Mouse (Mus musculus): ENCODE data around the gene Tk1.
A peak's percentile ranks its signal among the peaks of the same experiment; 100 is the strongest.
"Not testable (repeated sequence)": the region's sequence is repeated elsewhere in the genome, so short reads cannot be mapped to it uniquely, and the experiment has no call there.

Gene Tk1

GRCm38 (mm10) chr11:117790703-117791440, 35.0 kb downstream of the Tk1 start:
- no peak for DNase-seq (ENCODE audit: low spot score)

- peak; percentile 78 for DNase-seq (ENCODE audit: low spot score)
Measured at GRCm38 (mm10) chr11:117790286-117790685, 35.6 kb downstream of the Tk1 start.

- DNase-seq (ENCODE audit: low spot score): not testable (repeated sequence)
Measured at GRCm38 (mm10) chr11:117788481-117788880, 37.4 kb downstream of the Tk1 start.

- peak; percentile 77 for DNase-seq (ENCODE audit: low spot score)
Measured at GRCm38 (mm10) chr11:117786294-117786693, 39.6 kb downstream of the Tk1 start.

- DNase-seq (ENCODE audit: low spot score): no peak
Measured at GRCm38 (mm10) chr11:117783683-117784309, 42.1 kb downstream of the Tk1 start.

GRCm38 (mm10) chr11:117783089-117783488, 42.8 kb downstream of the Tk1 start:
- DNase-seq (ENCODE audit: low spot score): peak; percentile 61

- no peak for DNase-seq (ENCODE audit: low spot score)
Measured at GRCm38 (mm10) chr11:117782705-117783034, 43.2 kb downstream of the Tk1 start.

- DNase-seq (ENCODE audit: low spot score): no peak
Measured at GRCm38 (mm10) chr11:117781993-117782704, 43.7 kb downstream of the Tk1 start, which contains the start of the genes Tmc8 and Tmc6. Gene Tmc8 (plus strand): TSS chr11:117782076. Gene Tmc6 (minus strand): TSS chr11:117782198.

- DNase-seq (ENCODE audit: low spot score): peak; percentile 68
Measured at GRCm38 (mm10) chr11:117781199-117781821, 44.6 kb downstream of the Tk1 start.

- DNase-seq (ENCODE audit: low spot score): peak; percentile 71
Measured at GRCm38 (mm10) chr11:117780582-117781111, 45.2 kb downstream of the Tk1 start.

- DNase-seq (ENCODE audit: low spot score): no peak
Measured at GRCm38 (mm10) chr11:117780199-117780515, 45.7 kb downstream of the Tk1 start.

- peak; percentile 68 for DNase-seq (ENCODE audit: low spot score)
Measured at GRCm38 (mm10) chr11:117779434-117780198, 46.3 kb downstream of the Tk1 start.

GRCm38 (mm10) chr11:117778851-117779433, 47.0 kb downstream of the Tk1 start:
- no peak for DNase-seq (ENCODE audit: low spot score)

- no peak for DNase-seq (ENCODE audit: low spot score)
Measured at GRCm38 (mm10) chr11:117778031-117778430, 47.9 kb downstream of the Tk1 start.

- DNase-seq (ENCODE audit: low spot score): no peak
Measured at GRCm38 (mm10) chr11:117777111-117777510, 48.8 kb downstream of the Tk1 start.

- no peak for DNase-seq (ENCODE audit: low spot score)
Measured at GRCm38 (mm10) chr11:117776085-117776792, 49.7 kb downstream of the Tk1 start.

GRCm38 (mm10) chr11:117775540-117775939, 50.4 kb downstream of the Tk1 start:
- no peak for DNase-seq (ENCODE audit: low spot score)

GRCm38 (mm10) chr11:117774925-117775324, 51.0 kb downstream of the Tk1 start:
- DNase-seq (ENCODE audit: low spot score): no peak

GRCm38 (mm10) chr11:117772352-117772751, 53.5 kb downstream of the Tk1 start:
- DNase-seq (ENCODE audit: low spot score): no peak

- DNase-seq (ENCODE audit: low spot score): no peak
Measured at GRCm38 (mm10) chr11:117770407-117770806, 55.5 kb downstream of the Tk1 start.

- no peak for DNase-seq (ENCODE audit: low spot score)
Measured at GRCm38 (mm10) chr11:117769683-117770047, 56.2 kb downstream of the Tk1 start.
